Mouse (Mus musculus) liver, adult 2 months (tissue): ENCODE measurements at regions not wholly inside any gene's neighbourhood (a gene's known extent, or its start where the extent isn't known, plus 50 kb on each side); places are given as distances from the start of the nearest gene placed in this dataset.

ENCODE experiments used
- DNase-seq: peaks from one replicate; pipeline ENCODE4 v3.0.0-alpha.2; 2011; ENCODE audit warnings: low read depth, low spot score; ENCODE audit errors: extremely low read depth
- H3K27ac ChIP-seq: fragments of 200-500 bp; replicated peaks from 2 replicates; pipeline ENCODE4 v1.5.1; 2012; ENCODE audit warnings: low read depth, mild to moderate bottlenecking, control low read depth, inconsistent platforms, low read length; ENCODE audit not compliant: insufficient read depth
- H3K27me3 ChIP-seq: fragments of 200-500 bp; 2 replicates; pipeline ENCODE4 v1.6.1; 2012; ENCODE audit warnings: mild to moderate bottlenecking, moderate library complexity, low read length, inconsistent platforms; ENCODE audit not compliant: control insufficient read depth, insufficient read depth
- H3K36me3 ChIP-seq: fragments of 200-500 bp; 2 replicates; pipeline ENCODE4 v1.6.1; 2012; ENCODE audit warnings: low read length, inconsistent platforms; ENCODE audit not compliant: control insufficient read depth, insufficient read depth
- H3K4me1 ChIP-seq: fragments of 200-500 bp; 2 replicates; pipeline ENCODE4 v1.6.1; 2011; ENCODE audit warnings: low read length; ENCODE audit not compliant: control insufficient read depth, insufficient read depth
- H3K4me3 ChIP-seq: fragments of 200-500 bp; 2 replicates; pipeline ENCODE4 v1.5.1; 2011; ENCODE audit warnings: low read depth, mild to moderate bottlenecking, control low read depth, low read length, moderate library complexity; ENCODE audit not compliant: insufficient read depth
- H3K79me2 ChIP-seq: fragments of 200-500 bp; 2 replicates; pipeline ENCODE4 v1.6.1; 2012; ENCODE audit warnings: inconsistent platforms, mild to moderate bottlenecking, low read length, moderate library complexity; ENCODE audit not compliant: control insufficient read depth, insufficient read depth
- H3K9ac ChIP-seq: fragments of 200-500 bp; 2 replicates; pipeline ENCODE4 v1.6.1; 2012; ENCODE audit warnings: low read depth, mild to moderate bottlenecking, control low read depth, inconsistent platforms, low read length
- CTCF ChIP-seq: fragments of 200-500 bp; IDR thresholded peaks from 2 replicates; pipeline ENCODE4 v1.5.1; 2011; ENCODE audit warnings: low read depth, low read length, control low read depth
- POLR2A ChIP-seq: fragments of 200-500 bp; IDR thresholded peaks from 2 replicates; pipeline ENCODE4 v1.6.1; 2011; ENCODE audit warnings: low read length, control low read depth; ENCODE audit not compliant: insufficient read depth; ENCODE audit errors: extremely low read depth
- WGBS: fragments of 180-500 bp; shearing (Covaris S2); methylation state at CpG from one replicate; pipeline ENCODE4 v1.1.7; 2018; 5-methylcytosine and 5-hydroxymethylcytosine counted together

GRCm38 (mm10) chr9:61257488-61257887, 114.7 kb upstream of the Tle3 start:
- TF ChIP-seq CTCF (no peak), POLR2A (no peak)
- H3K79me2 ChIP-seq = no peaks in the 10 kb centered on the region
- peaks cover 7% of the 10 kb centered on the region; the same call in 1 of the 2 replicates for H3K27me3 ChIP-seq
- H3K4me3 ChIP-seq = no peak overlapping the region
- no peak overlapping the region for H3K27ac ChIP-seq
- no peaks in the 10 kb centered on the region for H3K36me3 ChIP-seq
- no peak overlapping the region for H3K9ac ChIP-seq
- 36% methylated on average over 4 of the region's 4 CpGs for WGBS
- peak; percentile 45 for DNase-seq
- no peaks in the 10 kb centered on the region for H3K4me1 ChIP-seq

GRCm38 (mm10) chr9:61258100-61258499, 114.1 kb upstream of the Tle3 start:
- Histone ChIP-seq H3K9ac (no peak overlapping the region), H3K27ac (no peak overlapping the region), H3K27me3 (peaks cover 7% of the 10 kb centered on the region; the same call in 1 of the 2 replicates), H3K4me3 (no peak overlapping the region), H3K36me3 (no peaks in the 10 kb centered on the region), H3K79me2 (no peaks in the 10 kb centered on the region), H3K4me1 (no peaks in the 10 kb centered on the region)
- 89% methylated on average over 5 of the region's 5 CpGs for WGBS
- no peak for DNase-seq
- TF ChIP-seq CTCF (no peak), POLR2A (no peak)

- peak; percentile 27 for DNase-seq
- Histone ChIP-seq H3K36me3 (no peaks in the 10 kb centered on the region), H3K4me1 (no peaks in the 10 kb centered on the region), H3K27me3 (peaks cover 7% of the 10 kb centered on the region; the same call in 1 of the 2 replicates), H3K27ac (no peak overlapping the region), H3K79me2 (no peaks in the 10 kb centered on the region), H3K4me3 (no peak overlapping the region), H3K9ac (no peak overlapping the region)
- TF ChIP-seq CTCF (no peak), POLR2A (no peak)
- 37% methylated on average over 7 of the region's 7 CpGs for WGBS
These were observed 112.6 kb upstream of the Tle3 start for GRCm38 (mm10) chr9:61259421-61260174.

- Histone ChIP-seq H3K79me2 (no peaks in the 10 kb centered on the region), H3K9ac (no peak overlapping the region), H3K4me1 (peaks cover 2% of the 10 kb centered on the region; the same call in 1 of the 2 replicates), H3K4me3 (no peak overlapping the region), H3K27ac (no peak overlapping the region), H3K36me3 (no peaks in the 10 kb centered on the region), H3K27me3 (0 out of 2 replicates have a peak, but pooled peaks cover 2% of the 10 kb centered on the region)
- TF ChIP-seq CTCF = no peak
- TF ChIP-seq POLR2A = no peak
- WGBS = 87% methylated on average over 6 of the region's 6 CpGs
- DNase-seq = no peak
These were observed 110.9 kb upstream of the Tle3 start for GRCm38 (mm10) chr9:61261263-61261662.

- Histone ChIP-seq H3K27ac (no peak overlapping the region), H3K4me1 (peaks cover 3% of the 10 kb centered on the region), H3K27me3 (0 out of 2 replicates have a peak, but pooled peaks cover 2% of the 10 kb centered on the region), H3K4me3 (no peak overlapping the region), H3K79me2 (no peaks in the 10 kb centered on the region), H3K9ac (no peak overlapping the region), H3K36me3 (no peaks in the 10 kb centered on the region)
- no peak for DNase-seq
- TF ChIP-seq POLR2A = no peak
- no peak for TF ChIP-seq CTCF
- WGBS = 64% methylated on average over 12 of the region's 12 CpGs
These were observed 110.3 kb upstream of the Tle3 start for GRCm38 (mm10) chr9:61261739-61262333.

- TF ChIP-seq CTCF = no peak
- no peak for TF ChIP-seq POLR2A
- Histone ChIP-seq H3K27me3 (0 out of 2 replicates have a peak, but pooled peaks cover 2% of the 10 kb centered on the region), H3K4me1 (peaks cover 7% of the 10 kb centered on the region), H3K9ac (no peak overlapping the region), H3K27ac (no peak overlapping the region), H3K36me3 (no peaks in the 10 kb centered on the region), H3K79me2 (no peaks in the 10 kb centered on the region), H3K4me3 (no peak overlapping the region)
- 91% methylated on average over 4 of the region's 4 CpGs for WGBS
- no peak for DNase-seq
These were observed 108.8 kb upstream of the Tle3 start for GRCm38 (mm10) chr9:61263335-61263734.
